Mouse (Mus musculus) erythroid progenitor cell, adult 5-6 weeks (primary cell): ENCODE results near the gene Magee1. TPM values are rescaled to one million over a fixed set of nuclear protein-coding genes. Genes with fewer than 3 reads are reported as not detected.
"Not testable (repeated sequence)": the region's sequence is repeated elsewhere in the genome, so short reads cannot be mapped to it uniquely, and the experiment has no call there.

Experiments
- ATAC-seq: replicated peaks from 2 replicates; pipeline ENCODE4 v1.8.0; 2016; ENCODE audit warnings: moderate number of reproducible peaks, mild to moderate bottlenecking, moderate TSS enrichment, inconsistent platforms; ENCODE audit not compliant: poor library complexity, low FRiP score, severe bottlenecking
- total RNA-seq, 2 experiments: library from RNA; stranded (forward) in 1 of 2; stranded (reverse) in 1 of 2; fragments of 150-400 nt in 1 of 2; fragments of 186-747, 209-891 nt in 1 of 2; gene quantifications; 2 replicates each; pipeline versions ENCODE4 v1.2.3 to v1.2.4; 2015 to 2017; ENCODE audit warnings: low replicate concordance in 2 of 2

The Magee1 gene
- total RNA-seq (2015; ENCODE audit: low replicate concordance) (0.42 TPM in 1 of 2 replicates, not detected in the other), total RNA-seq (2017; ENCODE audit: low replicate concordance) (0.77 TPM in 1 of 2 replicates, not detected in the other)

GRCm38 (mm10) chrX:105120275-105121226, at the start of gene Magee1:
Gene Magee1, plus strand, starts transcription at chrX:105120378.
- peak; percentile 79 for ATAC-seq

DNA sequence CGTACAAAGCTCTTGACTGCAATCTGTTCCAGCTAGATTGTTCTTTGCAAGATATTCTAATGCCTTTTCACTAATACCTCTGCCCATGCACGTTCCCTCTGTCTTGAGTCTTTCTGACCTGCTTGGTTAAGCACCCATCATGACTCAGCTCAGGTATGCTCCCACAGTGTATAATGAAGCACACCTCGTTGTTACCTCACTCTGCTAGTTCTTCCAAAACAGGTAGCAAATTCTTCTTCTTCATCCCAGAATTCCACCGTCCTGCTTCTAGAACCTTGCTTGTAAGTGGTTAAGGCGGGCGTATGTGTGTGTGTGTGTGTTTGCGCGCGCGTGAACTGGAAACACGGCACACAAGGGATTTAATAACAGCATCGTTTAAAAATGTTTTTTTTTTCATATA, 41.0 kb upstream of the Magee1 start:
- peak; percentile 33; the same call in 1 of the 2 replicates for ATAC-seq

DNA sequence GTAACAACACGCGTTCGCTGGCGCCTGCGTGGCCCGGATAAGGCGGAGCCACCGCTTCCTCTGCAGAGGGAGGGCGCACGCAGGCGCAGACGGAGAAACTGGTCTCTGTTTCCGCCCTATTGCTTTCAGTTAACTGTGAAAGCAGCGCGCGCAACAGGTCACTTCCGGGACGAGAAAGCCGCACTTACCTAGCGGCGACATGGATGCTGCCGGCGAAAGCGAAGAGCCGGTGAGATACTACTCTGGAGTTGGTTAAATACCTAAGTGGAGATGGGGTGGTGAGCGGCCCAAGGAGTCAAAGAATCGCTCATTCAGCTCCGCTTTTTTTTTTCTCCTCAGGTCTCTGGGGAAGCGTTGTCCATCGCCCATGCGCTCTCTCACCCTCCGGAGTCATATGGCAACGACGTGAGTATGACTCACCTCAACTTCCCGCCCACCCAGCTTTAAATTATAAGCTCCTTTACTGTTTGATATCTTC, 40.5 kb upstream of the Magee1 start, which contains the start of gene Pbdc1:
Gene Pbdc1 (plus strand): TSS at position 142 of the 478 bp plus-strand sequence.
- peak; percentile 100 for ATAC-seq

DNA sequence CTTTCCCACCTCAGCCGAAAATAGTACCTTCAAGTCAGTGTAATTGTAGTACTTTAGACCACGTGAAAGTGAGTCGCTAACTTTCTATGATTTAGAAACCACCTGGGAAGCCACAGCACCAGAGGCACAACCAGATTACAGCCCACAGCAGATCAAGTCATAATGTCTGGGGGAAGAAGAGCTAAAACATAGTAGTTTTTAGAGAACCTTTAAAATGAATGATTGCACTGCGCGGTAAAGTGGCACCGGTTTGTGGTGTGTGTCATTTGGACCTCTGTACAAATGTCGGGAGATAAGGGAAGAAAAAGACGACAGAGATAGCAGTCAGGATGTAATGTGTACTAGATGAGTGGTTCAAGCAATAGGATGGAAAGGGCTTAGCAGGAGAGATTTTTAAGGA, 40.1 kb upstream of the Magee1 start:
- 0 out of 2 replicates have a peak, but pooled peaks have one; percentile 7 for ATAC-seq

DNA sequence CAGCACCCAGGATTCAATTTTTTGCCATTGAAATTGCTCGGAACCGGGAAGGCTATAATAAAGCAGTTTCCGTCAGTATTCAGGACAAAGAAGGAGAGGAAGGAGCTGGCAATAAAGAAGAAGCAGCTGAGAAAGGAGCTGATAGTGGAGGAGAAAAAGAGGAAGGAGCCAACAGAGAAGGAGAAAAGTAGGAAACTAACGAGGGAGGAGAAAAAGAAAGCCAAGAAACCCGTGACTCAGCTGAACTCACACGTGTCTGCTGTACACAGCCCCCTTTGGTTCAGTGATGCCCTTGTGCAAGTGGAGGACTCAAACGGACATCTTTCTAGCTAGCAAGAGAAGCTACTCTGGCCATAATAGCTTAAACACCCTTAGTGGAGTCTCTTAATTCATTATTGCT, 37.2 kb upstream of the Magee1 start:
- ATAC-seq: not testable (repeated sequence)

GRCm38 (mm10) chrX:105104175-105104574, 16.0 kb upstream of the Magee1 start:
- ATAC-seq: no peak

DNA sequence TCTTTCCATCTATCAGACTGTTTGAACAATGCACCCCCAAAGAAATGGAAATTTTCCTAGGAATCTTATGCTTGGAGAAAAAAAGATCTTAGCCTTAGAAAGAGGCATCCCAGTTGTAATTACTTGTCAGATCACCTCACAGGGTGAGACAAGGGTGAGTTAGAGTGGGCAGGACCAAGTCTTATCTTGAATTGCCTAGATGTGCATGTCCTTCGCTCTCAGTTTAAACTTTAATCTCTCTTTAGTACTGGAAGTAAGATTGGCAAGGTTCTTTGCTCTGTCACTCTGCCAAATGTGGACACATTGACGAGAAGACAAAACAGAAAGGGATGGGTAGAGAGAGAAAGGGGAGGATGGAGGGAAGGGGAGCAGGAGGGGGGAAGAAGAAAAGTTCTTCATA, 5.2 kb upstream of the Magee1 start:
- ATAC-seq: no peak

- peak; percentile 63 for ATAC-seq
Measured at GRCm38 (mm10) chrX:105121227-105121865, 1.2 kb downstream of the Magee1 start.

- ATAC-seq: no peak
Measured at GRCm38 (mm10) chrX:105124903-105125302, 4.7 kb downstream of the Magee1 start.

GRCm38 (mm10) chrX:105151872-105152461, 31.8 kb downstream of the Magee1 start:
- ATAC-seq: no peak

- not testable (repeated sequence) for ATAC-seq
Measured at GRCm38 (mm10) chrX:105165007-105165406, 44.8 kb downstream of the Magee1 start.

DNA sequence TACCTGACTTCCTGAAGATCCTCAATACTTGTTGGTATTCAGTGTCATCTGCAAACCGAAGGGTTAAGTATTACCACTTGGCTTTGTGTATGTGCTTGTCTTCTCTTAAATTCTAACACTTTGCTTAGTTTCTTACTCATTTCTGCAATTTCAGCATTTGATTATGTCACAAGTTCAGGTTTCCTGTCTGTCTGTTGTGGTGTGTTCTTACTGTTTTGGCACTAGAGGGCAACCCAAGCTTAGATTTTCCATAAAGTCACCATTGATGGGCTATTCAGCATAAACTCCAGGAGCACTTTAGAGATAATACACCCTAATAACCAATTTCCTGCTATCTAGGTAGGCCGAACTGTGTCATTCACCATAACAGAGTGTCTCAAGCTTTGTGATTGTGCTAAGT, 47.0 kb downstream of the Magee1 start:
- ATAC-seq: no peak

Other genes starting within 250 kb of the Magee1 start
- 13.7 and 17.6 TPM in 2 replicates for gene Pbdc1, start 40.6 kb upstream of the Magee1 start, total RNA-seq (2015; ENCODE audit: low replicate concordance)
- gene Pbdc1, start 40.6 kb upstream of the Magee1 start, total RNA-seq (2017; ENCODE audit: low replicate concordance): 17.3 and 21.6 TPM in 2 replicates